In genomic region chr5:63923305-63924025, GRCm38 (mm10) we compare ENCODE assay signal across 15 mouse cellular contexts. TPM values are rescaled to one million over a fixed set of nuclear protein-coding genes. Genes with fewer than 3 reads are reported as not detected.
DNase-seq lines count a peak whose midpoint lies in the region; ATAC-seq and TF ChIP-seq lines count a peak whose summit lies in the region.
"Had no signal": no experiment of that assay in that cellular context is flagged by ENCODE, and none has a peak within 500 bp of the region (broad histone marks: within the 10 kb centered on the region; RNA-seq: fewer than 3 reads in every experiment).

No protein-coding gene starts in this region.

- H3K9ac ChIP-seq in kidney, embryonic 15.5 days, result no peak overlapping the region
- no peak overlapping the region for H3K9ac ChIP-seq in midbrain, embryonic 13.5 days (replicated peaks)
- H3K9ac ChIP-seq: embryonic facial prominence, embryonic 12.5 days; hindbrain, embryonic 14.5 days; liver, embryonic 13.5 days had no signal

- H3K4me1 ChIP-seq in kidney, adult 2 months (ENCODE audit: control insufficient read depth, insufficient read depth, low read length), result no peaks in the 10 kb centered on the region
- no peaks in the 10 kb centered on the region for H3K4me1 ChIP-seq in kidney, embryonic 15.5 days
- H3K4me1 ChIP-seq in midbrain, embryonic 13.5 days (replicated peaks), result no peaks in the 10 kb centered on the region
- H3K4me1 ChIP-seq: liver, embryonic 13.5 days had no signal

- H3K36me3 ChIP-seq in kidney, adult 2 months (ENCODE audit: control insufficient read depth, insufficient read depth, low read length), result no peaks in the 10 kb centered on the region
- H3K36me3 ChIP-seq in kidney, embryonic 15.5 days, result peaks cover 43% of the 10 kb centered on the region
- peaks cover 21% of the 10 kb centered on the region for H3K36me3 ChIP-seq in midbrain, embryonic 13.5 days

- no peak for TF ChIP-seq POLR2A in kidney, adult 2 months (IDR thresholded peaks at IDR 0.05; ENCODE audit: low read depth, low read length)

- no peak for TF ChIP-seq CTCF in kidney, adult 2 months (conservative IDR thresholded peaks at IDR 0.05; ENCODE audit: insufficient read depth, insufficient read length, low read depth, low read length)

- H3K27ac ChIP-seq in kidney, adult 2 months (ENCODE audit: insufficient read depth, low read depth, low read length), result no peak overlapping the region
- no peak overlapping the region for H3K27ac ChIP-seq in kidney, embryonic 15.5 days
- no peak overlapping the region for H3K27ac ChIP-seq in midbrain, embryonic 13.5 days
- H3K27ac ChIP-seq: embryonic facial prominence, embryonic 12.5 days; hindbrain, embryonic 14.5 days; liver, embryonic 13.5 days had no signal

- no peaks in the 10 kb centered on the region for H3K27me3 ChIP-seq in kidney, adult 2 months (replicated peaks; ENCODE audit: control insufficient read depth, insufficient read depth, low read length)
- no peaks in the 10 kb centered on the region for H3K27me3 ChIP-seq in kidney, embryonic 15.5 days
- H3K27me3 ChIP-seq in midbrain, embryonic 13.5 days, result no peaks in the 10 kb centered on the region
- H3K27me3 ChIP-seq: embryonic facial prominence, embryonic 12.5 days; liver, embryonic 13.5 days had no signal

- ATAC-seq in kidney, embryonic 15.5 days (replicated peaks; ENCODE audit: low FRiP score), result no peak
- no peak for ATAC-seq in midbrain, embryonic 13.5 days
- no peak for ATAC-seq in erythroid progenitor cell, adult 5-6 weeks (replicated peaks; ENCODE audit: low FRiP score, poor library complexity, severe bottlenecking)

- peak; percentile 57 for DNase-seq in kidney, adult 2 months
- DNase-seq in heart, postnatal 4 days, result peak; percentile 32
- peak; percentile 31 to 73 for DNase-seq in kidney, postnatal 25 days
- peak; percentile 40 to 68 for DNase-seq in lung, postnatal 4 days
- no peak for DNase-seq in spleen, postnatal 4 days (ENCODE audit: low spot score in 2 of 2)
- DNase-seq: adrenal gland, adult 8-10 months; cerebellum, adult 11-12 months; liver, embryonic 13.5 days; right cerebral cortex, postnatal 14 days; thymus, adult 2 months had no signal

- H3K4me3 ChIP-seq in kidney, adult 2 months (ENCODE audit: insufficient read depth, low read depth, low read length), result no peak overlapping the region
- no peak overlapping the region for H3K4me3 ChIP-seq in kidney, embryonic 15.5 days (replicated peaks)
- no peak overlapping the region for H3K4me3 ChIP-seq in midbrain, embryonic 13.5 days (replicated peaks)
- H3K4me3 ChIP-seq: embryonic facial prominence, embryonic 12.5 days; liver, embryonic 13.5 days had no signal

- WGBS in kidney, adult 2 months, result 60% methylated on average over 13 of the region's 13 CpGs
- WGBS in kidney, embryonic 15.5 days, result 62% methylated on average over 13 of the region's 13 CpGs
- 85% methylated on average over 13 of the region's 13 CpGs for WGBS in midbrain, embryonic 13.5 days

- no peaks in the 10 kb centered on the region for H3K9me3 ChIP-seq in kidney, embryonic 15.5 days (replicated peaks)
- no peaks in the 10 kb centered on the region for H3K9me3 ChIP-seq in midbrain, embryonic 13.5 days
- H3K9me3 ChIP-seq: embryonic facial prominence, embryonic 12.5 days; liver, embryonic 13.5 days had no signal

- no peak overlapping the region for H3K4me2 ChIP-seq in kidney, embryonic 15.5 days
- H3K4me2 ChIP-seq in midbrain, embryonic 13.5 days (replicated peaks), result no peak overlapping the region
- H3K4me2 ChIP-seq: embryonic facial prominence, embryonic 12.5 days; hindbrain, embryonic 14.5 days; liver, embryonic 13.5 days had no signal

RNA-seq across cellular contexts. Expression of gene Rell1, which starts 45.2 kb away (rescaled TPM):
- 6.8 TPM in 2 replicates for polyA plus RNA-seq in kidney, adult 2 months (2012; rRNA removed)
- 24.0 and 25.5 TPM in 2 replicates for polyA plus RNA-seq in kidney, embryonic 15.5 days (2015; fragmentation: Nextera tagmentation; extraction: Ambion mirVana)
- total RNA-seq in heart, postnatal 4 days (2021), result 10 to 100 TPM; 18.9 to 20.1 TPM
- polyA plus RNA-seq in midbrain, embryonic 13.5 days (2015; fragmentation: Nextera tagmentation; extraction: Ambion mirVana), result 9.5 and 10.2 TPM in 2 replicates
- total RNA-seq in erythroid progenitor cell, adult 5-6 weeks (2015; ENCODE audit: low replicate concordance), result 19.5 and 45.3 TPM in 2 replicates
- 45.3 and 64.4 TPM in 2 replicates for total RNA-seq in erythroid progenitor cell, adult 5-6 weeks (2017; ENCODE audit: low replicate concordance)

Comparison
In these comparisons a context has a peak if more than half of its experiments do, and no peak if none do; other contexts are left out.
1. DNase-seq: peak in kidney, adult 2 months (single experiment), heart, postnatal 4 days (single experiment), kidney, postnatal 25 days (2 of 2) and lung, postnatal 4 days (2 of 2); none in spleen, postnatal 4 days (0 of 2).